Mouse (Mus musculus) hematopoietic stem cell, adult 5-6 weeks (primary cell): ENCODE data around the gene Nploc4. TPM values are rescaled to one million over a fixed set of nuclear protein-coding genes. Genes with fewer than 3 reads are reported as not detected.

Experiments used
- ATAC-seq, 2 experiments: fragments of 125-278 bp in 1 of 2; replicated peaks in 1 of 2; 2 replicates each; pipeline ENCODE4 v1.8.0; 2016 to 2017; ENCODE audit warnings: inconsistent platforms in 2 of 2, mild to moderate bottlenecking in 2 of 2, moderate number of reproducible peaks in 2 of 2, low read depth in 1 of 2, moderate TSS enrichment in 1 of 2; ENCODE audit not compliant: low FRiP score in 2 of 2, poor library complexity in 2 of 2, severe bottlenecking in 2 of 2, insufficient read depth in 1 of 2, low TSS enrichment in 1 of 2
- total RNA-seq: library from RNA; stranded (forward); fragments of 172-1452, 232-1000 nt; gene quantifications from 2 replicates; pipeline ENCODE4 v1.2.3, GENCODE M21; 2017

Gene Nploc4
- total RNA-seq: 30.3 and 43.1 TPM in 2 replicates

DNA sequence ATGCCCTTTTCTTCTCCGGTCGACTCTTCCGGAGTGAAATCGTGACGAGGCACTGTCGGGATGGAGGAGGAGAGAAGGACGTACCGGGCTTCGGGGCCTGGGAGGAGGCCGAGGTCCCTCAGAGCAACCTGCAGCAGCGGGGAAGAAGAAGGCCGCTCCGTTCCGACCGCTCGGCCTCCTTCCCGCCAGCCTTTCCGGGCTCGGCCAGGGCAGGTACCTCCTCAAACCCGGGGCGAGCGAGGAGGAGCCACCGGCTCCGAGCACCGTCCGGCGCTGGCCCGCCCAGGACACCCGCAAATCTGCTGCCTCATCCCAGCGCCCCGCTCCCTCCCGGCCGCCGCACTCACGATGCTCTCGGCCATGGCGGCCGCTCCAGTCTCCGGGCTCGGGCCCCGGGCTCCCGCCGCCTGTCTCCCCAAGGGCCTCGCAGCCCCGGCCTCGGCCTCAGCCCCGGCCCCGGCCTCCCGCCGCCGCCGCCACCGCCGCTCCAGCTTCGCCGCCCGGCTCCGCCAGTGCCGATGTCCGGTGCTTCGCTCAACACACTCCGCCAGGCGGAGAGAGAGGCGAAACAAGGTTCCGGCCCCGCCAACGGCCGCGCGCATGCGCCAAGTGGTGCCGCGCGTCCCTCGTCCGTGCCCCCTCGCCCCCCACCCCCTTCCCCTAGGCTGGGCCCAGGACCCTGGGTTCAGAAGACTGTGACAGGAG, at the start of gene Nploc4:
Gene Nploc4, minus strand, starts transcription at position 557 of the 705 bp plus-strand sequence.
- ATAC-seq: peak; percentile 73 to 78

DNA sequence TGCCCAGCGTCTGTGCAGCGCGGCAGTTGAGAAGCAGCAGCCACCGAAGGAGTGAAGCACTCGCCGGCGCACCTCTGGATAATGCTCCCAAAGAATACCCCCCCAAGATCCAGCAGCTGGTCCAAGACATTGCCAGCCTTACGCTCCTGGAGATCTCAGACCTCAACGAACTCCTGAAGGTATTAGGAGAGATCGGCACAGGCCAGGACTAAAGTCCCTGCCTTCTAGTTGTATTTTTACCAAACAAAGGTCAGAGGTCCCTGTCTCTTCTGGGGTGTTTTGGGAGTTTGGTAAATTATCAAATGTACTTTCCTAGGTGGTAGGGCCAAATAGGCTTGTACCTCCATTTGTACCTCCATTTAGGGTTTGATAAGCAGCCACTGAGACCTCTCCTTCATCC, 47.7 kb upstream of the Nploc4 start:
- ATAC-seq: no peak

DNA sequence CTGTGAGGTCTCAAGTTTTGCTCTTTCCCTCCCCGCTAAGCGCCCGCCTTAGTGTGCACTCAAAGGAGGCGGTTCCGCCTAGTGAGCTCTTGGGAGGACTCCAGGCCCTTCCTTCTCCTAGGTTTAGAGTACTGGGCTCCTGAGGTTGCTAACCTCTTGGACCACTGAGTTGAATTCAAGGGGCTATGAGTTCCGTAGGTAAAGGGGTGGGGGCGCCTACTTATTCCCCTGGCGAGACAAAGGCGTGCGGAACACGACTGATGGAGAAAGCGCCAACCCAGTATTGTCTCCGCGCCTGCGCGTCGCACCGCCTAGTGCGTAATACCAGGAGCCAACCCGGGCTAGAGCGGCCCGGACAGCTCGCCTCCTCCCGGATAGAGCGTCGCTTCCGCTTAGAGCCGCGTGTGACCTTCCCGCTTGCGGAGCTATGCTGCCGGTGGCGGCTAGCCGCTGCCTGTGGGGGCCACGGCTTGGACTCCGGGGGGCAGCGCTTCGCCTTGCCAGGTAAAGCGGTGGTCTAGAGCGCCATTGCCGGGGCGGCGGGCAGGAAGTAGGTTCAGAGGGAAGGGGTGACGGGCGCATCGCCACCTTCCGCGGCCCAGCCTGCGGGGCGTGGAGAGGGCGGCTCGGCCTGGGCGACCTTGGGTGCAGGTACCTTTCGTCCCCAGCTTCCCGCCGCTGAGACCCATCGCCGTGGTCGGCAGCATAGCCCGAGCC, 46.9 kb upstream of the Nploc4 start, which contains the start of gene Mrpl12:
Gene Mrpl12, plus strand, starts transcription at position 349 of the 717 bp plus-strand sequence.
- ATAC-seq: peak; percentile 86 to 91

DNA sequence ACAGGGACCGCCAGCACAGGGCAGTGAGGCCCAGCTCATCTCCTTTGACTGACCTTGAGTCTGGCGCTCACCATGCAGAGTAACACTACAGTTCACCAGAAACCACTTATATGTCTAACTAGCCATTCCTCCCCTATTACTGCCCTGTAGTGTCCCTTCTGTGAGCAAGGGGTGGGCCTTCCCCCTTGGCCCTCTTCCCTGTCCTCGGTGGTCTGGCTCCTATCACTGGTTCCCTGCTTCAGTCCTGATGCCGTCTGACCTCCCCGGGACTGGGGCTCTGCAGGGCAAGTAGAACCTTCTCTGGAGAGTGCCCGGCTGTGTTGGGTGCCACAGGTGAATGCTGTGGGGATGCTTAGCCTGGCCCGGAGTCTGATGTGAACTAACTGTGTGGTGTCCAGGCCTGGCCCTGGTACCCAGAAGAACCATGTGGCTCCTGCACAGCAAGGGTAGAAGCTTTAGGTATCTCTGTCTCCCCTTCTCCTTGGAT, 46.0 kb upstream of the Nploc4 start:
- ATAC-seq: no peak

DNA sequence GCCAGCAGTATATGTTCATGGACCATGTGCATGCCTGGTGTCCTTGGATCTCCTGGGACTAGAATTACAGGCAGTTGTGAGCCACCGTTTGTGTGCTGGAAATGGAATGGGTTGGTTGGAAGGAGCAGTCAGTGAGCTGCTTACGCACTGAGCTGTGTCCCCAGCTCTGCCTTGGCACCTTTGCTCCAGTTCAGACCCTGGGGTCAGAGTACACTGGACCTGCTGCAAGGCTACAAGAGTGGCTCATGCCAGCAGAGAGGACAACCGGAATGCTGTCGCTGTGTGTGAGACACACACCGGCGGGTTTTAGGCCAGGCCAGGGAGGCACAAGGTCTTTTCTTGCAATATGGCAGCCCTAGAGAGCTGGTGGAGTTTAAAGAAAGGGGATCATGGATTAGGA, 34.5 kb upstream of the Nploc4 start:
- no peak for ATAC-seq

DNA sequence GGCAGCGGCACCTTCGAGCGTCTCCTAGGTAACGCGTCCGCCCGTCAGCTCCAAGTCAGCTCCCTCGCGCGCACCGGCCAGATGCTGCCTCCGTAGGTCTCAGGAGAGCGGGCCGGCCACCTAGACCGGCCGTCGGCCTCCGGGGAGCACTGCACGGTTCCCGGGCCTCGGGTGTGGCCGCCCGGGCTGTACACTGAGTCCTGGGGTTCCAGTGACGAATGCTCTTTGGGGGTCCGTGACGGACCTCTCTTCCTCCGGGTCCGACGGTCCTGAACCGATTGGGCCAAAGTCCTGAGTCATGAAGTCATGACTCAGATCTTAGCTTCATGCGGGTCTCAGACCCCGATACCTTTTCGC, 30.2 kb upstream of the Nploc4 start:
- no peak for ATAC-seq

DNA sequence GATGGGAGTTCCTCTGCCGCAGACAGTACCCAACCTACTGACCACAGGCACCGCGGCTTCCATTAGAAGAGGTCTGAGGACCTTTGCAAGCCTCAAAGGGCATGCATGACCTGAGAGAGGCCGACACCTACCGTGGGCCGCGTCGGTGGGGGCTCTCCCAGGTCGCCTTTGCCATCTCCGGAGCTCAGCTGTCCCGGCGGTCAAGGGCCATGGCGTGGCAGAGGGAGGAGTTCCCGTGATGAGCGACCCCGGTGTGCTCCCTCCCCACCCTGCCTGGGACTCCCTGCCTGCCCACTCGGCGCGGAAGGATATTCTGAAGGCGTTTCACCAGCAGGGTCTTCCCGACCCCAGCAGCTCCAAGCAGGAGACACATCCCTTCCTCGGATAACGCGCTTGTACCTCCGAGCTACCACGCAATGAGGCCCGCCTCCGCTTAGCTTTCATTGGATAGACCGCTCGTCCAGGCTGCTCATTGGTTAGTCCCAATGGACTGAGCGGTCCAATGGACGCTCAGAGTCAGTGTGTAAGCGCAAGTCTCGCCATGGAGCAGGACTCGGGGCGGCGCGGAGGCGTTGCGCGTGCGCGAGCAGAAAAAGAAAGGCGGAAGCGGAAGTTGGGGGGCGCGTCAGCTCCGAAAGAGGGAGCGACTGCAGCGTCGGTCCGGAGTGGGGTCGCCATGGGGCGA, 29.7 kb upstream of the Nploc4 start, which contains the start of gene Arl16:
Gene Arl16, minus strand, starts transcription at position 557 of the 685 bp plus-strand sequence.
- ATAC-seq: peak; percentile 98

DNA sequence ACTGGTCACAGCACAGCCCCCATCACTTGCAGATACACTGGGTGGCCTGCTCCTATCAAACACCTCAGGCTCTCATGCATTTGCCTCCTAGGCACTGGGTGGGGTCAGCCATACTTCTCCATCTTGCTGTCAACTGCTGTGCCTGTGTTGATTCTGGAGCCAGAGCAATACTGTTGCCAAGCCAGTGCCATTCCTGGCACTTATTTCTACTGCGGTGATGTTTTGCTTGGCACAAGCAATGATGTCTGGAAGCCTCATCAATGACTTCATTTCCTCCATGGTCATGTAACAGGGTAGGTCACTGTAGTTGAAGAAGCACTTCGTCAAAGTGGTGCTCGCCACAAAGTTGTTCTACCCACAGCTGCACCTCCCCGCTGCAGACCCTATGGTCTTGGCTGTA, 28.0 kb upstream of the Nploc4 start:
- no peak for ATAC-seq

DNA sequence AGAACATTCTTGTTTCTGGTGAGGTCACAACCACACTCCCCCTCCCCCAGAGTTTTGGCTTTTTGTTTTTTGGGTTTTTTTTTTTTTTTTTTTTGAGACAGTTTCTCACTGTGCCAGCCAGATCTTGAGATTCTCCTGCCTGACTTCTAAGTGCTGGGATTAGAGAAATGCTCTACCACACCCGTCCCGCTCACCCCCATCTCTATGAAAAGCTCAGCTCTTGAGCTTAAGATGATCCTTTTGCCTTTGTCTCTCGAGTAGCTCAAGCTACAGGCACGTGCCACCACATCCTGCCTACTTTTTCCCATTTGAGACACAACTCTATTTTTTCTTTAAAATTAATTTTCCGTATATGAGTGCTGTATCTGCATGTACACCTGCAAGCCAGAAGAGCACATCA, 26.9 kb upstream of the Nploc4 start:
- ATAC-seq: no peak

DNA sequence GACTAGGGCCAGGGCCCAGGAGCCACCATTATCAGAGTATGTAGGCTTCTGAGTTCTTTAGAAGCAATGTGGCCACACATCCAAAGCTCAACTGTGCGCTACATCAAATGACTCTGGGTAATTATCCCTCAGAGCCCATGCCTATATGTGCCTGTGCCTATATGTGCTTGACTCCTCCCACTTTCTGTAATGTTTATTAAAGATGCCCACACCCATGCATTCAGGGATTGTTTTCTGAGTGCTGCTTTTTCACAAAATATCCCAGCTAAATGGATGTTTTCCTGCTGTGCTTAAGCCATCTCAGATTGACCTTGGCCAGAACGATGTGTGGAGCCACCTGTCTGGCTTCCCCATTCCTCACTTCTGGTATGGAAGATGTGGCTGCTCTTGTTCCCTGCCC, 26.0 kb upstream of the Nploc4 start:
- no peak for ATAC-seq

DNA sequence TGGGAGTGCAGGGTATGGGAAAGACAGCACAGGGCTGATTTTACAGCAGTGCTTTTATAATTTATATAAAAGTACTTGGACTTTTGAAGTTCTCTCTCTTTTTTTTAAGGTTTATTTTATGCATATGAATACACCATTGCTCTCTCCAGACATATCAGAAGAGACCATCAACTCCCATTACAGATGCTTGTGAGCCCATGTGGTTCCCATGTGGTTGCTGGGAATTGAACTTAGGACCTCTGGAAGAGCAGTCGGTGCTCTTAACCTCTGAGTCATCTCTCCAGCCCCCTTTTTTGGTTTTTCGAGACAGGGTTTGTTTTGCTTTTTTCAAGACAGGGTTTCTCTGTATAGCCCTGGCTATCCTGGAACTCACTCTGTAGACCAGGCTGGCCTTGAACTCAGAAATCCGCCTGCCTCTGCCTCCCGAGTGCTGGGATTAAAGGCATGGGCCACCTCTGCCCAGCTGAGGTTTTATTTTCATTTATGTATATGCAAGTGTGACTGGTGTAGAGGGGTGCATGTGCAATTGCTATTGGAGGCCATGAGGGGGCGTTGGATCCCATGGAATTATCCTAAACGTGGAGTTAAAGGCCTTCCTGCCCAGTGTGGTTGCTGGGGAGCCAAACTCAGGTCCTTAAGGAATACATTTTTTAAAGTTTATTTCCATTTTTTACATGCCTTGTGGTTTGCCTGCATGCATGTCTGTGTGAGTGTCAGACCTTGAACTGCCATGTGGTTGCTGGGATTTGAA, 21.5 kb upstream of the Nploc4 start:
- no peak for ATAC-seq

DNA sequence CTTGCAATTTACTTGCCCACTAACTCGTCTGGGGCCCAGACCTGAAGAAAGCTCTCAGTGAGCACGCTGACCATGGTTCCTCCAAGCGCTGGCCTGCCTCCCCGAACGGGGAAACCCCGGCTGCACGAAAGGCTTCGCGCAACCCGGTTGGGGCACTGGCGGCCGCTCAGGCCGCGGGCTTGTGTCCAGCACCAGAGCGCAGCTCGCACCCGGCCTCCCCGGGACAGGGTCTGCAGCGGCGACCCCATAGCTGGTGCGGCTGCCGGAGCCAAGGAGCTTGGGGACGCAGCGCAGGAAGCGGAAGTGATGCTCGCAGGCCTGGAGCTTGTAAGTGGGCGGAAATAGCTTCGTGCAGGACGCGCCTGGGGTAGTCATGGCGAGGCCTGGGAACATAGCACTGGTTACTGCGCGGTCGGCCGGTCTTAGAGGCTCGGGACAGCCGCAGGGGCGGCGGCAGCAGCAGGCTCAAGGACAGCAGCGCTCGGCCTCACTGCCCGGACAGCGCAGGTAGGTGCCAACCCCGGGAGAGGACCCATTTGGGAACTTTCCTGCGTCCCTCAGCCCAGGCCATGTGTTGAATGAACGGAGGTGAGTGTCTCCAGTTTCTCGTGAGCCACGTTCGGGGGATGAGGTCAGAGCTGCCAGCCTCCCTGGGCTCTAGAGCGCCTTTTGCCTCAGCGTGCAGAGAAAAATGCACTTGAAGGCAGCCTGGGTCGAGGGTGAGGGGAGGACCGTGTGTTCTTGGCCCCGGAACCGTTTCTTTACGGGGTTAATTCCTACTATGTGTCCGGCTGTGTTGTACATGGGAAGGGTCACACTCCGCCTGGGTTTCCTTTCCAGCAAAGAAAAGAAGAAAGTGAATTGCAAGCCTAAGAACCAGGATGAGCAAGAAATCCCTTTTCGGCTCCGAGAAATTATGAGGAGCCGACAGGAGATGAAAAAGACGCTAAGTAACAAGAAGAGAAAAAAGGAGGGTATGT, 20.6 kb upstream of the Nploc4 start, which contains the start of the genes Oxld1 and Ccdc137:
Gene Oxld1, minus strand, starts transcription at position 297 of the 980 bp plus-strand sequence.
Gene Ccdc137, plus strand, starts transcription at position 344 of the 980 bp plus-strand sequence.
- peak; percentile 91 to 93 for ATAC-seq

DNA sequence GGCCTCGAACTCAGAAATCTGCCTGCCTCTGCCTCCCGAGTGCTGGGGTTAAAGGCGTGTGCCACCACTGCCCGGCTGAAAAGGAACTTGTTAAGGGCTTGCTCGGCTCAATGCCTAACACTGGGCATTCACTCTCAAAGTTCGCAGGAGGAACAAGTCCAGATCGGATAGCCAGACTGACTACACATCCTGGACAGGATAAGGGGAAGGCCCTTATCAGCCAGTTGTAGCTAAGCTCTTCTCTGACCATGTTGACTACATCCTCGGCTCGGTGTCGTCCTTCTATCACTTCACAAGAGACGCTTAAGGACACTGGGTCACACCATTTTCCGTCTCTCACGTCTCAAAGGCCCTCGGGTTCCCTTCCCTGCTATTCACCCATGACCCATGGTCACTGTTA, 19.9 kb upstream of the Nploc4 start:
- 0 out of 4 replicates have a peak, but pooled peaks of 1 of the 2 experiments have one; percentile 16 for ATAC-seq

DNA sequence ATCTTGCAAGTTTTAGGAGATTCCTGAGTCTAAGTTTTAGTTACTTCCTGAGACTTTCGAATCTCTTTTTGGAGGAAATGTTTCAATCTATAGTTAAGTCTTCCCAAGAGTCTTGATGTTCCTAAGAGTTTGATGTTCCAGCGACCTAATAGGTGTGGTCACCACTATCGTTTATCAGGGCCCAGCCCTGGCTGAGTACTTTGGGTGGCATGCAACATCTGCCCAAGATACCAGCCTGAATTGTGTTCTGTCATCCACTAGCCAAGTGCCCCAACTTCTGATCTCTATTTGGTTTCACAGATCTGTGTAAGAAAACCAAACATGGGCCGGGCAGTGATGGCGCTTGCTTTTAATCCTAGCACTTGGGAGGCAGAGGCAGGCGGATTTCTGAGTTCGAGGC, 17.9 kb upstream of the Nploc4 start:
- no peak for ATAC-seq

DNA sequence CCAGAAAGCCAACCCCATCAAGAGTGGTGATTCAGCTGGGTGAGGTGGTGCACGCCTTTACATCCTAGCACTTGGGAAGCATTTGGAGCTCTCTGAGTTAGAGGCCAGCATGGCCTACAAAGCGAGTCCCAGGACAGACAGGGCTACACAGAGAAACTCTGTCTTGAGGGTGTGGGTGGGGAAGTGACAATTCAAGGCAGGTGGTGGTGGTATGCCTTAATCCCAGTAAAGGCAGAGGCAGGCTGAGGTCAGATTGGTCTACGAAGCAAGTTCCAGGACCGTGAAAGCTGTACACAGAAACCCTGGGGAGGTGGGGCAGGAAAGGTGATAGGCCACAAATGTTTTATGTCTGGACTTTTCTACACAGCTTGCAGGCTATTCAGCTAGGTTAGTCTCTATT, 17.5 kb upstream of the Nploc4 start:
- ATAC-seq: no peak

DNA sequence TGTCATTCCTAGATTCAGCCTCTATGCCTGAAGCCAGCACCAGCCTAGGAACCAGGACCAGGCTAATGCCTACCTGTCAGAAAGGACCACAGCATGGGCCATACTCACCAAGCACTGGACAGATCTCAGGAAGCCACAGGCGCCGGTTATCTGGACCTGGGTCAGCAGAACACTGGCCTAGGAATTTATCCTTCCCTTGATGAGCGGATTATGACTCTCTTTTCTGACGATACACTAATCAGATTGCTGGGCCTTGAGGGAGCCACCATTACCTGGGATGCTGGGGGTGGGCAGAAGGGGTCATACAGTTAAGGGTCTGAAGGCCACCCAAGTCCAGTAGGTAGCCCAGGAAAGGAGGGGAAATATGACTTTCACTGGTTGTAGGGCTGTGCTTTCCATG, 15.8 kb upstream of the Nploc4 start, which contains the start of gene Pde6g:
Gene Pde6g, minus strand, starts transcription at position 195 of the 400 bp plus-strand sequence.
- ATAC-seq: no peak
